Mouse (Mus musculus): ENCODE measurements at regions not wholly inside any gene's neighbourhood (a gene's known extent, or its start where the extent isn't known, plus 50 kb on each side); places are given as distances from the start of the nearest gene placed in this dataset.

DNA sequence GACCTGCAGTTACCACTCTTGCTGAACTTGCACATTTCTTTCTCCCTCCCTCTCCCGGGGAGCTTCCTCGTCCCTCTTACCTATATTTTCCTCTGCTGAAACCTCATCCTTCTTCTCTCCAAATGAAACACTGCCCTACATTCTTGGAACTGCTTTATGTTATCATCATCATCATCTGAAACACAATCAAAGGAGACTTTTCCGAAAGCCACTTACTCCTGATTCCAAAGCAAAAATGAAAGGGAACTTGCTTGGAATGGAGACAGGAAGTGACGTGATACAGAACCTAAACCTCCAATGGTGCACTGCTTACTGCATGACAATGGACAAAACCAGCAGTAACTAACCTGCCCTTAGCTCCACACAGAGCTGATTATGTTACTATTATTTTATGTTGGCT, 287.2 kb upstream of the Btbd3 start:
- DNase-seq = no peak

GRCm38 (mm10) chr2:137966460-137967076, 289.8 kb upstream of the Btbd3 start:
- DNase-seq = no peak

- DNase-seq = no peak
Measured at GRCm38 (mm10) chr2:137954830-137955229, 301.5 kb upstream of the Btbd3 start.

- DNase-seq = no peak
Measured at GRCm38 (mm10) chr2:137953144-137953543, 303.2 kb upstream of the Btbd3 start.

- DNase-seq = no peak
Measured at GRCm38 (mm10) chr2:137951942-137952341, 304.4 kb upstream of the Btbd3 start.

DNA sequence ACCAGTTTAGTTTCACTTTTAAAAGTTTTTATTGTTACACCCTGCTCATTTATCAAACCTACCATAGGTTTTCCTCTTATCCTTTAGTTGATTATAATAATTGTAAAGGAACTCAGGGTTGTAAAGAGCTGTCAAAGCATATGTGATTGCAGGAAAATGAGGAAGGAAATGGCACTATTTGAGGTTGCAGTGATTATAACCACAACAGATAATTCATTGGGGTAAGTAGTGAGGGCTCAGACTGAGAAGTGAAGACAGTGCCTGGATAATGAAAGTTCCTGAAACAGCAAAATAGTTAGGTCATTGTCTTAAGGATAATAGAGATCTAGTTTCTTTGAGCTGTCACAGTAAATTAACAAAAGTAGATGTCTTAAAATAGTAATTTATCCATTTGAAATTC, 305.4 kb upstream of the Btbd3 start:
- no peak for DNase-seq

DNA sequence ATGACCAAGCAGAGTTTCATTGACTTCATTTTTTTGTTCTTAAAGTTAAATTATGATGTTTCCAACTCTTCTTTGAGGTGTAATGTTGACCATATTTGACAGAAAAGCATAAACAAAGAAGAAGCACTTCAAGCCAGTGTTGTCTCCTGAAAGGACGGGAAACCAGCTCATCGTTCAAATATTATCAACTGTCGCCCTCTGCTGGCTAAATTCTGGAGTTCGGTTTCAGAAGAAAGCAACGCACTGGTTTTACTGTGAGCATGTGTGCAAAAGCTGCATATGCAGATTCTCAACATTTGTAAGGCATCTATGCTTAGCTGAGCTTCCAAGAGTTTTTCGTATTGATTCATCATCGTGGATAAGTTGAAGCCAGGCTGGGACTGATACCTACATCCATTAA, 313.6 kb upstream of the Btbd3 start:
- DNase-seq = peak; percentile 83

DNA sequence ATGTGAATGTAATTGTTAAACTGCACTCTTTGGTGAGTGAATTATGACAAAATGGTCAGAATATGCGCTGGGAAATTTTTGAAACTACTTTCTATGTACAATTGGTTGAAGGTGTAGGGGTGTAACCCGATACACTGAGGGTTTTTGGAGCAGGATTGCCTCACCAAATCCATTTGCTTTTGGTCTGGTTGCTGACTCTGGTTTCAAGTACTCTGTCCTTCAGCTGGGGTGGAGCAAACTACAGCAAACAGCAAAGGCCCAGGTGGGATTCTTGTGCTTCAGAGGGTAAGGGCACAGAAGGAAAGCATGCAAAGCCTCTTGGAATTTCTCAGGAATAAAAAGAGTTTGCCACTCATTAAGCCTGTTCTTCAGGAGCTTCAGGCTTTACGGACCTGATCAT, 316.8 kb upstream of the Btbd3 start:
- no peak for DNase-seq

DNA sequence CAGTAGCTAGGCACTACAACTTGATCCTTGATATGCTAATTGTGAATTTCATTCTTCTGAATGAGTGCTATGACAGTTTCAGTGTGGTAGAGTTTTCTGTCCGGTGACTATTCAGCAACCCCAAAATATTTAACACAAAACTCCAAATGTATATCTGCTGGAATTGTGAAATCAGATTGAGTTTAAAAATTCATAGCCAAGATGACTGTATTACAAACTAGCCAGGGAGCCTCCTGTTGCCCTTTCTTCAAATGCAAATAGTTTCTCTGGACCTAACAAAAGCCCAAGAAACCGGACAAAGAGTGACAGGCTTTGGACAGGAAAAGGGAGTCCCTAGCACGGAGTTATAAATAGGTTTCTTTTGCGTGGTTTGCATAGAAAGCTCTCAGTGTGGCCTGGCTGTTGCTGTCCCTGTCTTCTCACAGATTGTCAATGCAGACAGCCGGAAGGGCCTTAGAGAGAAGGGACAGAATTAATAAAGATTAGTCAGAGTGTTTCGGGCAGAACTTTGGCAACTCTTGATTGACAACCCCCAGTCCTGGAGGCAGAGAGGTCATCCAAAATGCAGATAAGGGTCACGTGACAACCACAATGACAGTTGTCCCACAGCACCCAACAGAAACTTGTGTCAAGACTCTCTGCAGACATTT, 317.4 kb upstream of the Btbd3 start:
- DNase-seq = no peak

DNA sequence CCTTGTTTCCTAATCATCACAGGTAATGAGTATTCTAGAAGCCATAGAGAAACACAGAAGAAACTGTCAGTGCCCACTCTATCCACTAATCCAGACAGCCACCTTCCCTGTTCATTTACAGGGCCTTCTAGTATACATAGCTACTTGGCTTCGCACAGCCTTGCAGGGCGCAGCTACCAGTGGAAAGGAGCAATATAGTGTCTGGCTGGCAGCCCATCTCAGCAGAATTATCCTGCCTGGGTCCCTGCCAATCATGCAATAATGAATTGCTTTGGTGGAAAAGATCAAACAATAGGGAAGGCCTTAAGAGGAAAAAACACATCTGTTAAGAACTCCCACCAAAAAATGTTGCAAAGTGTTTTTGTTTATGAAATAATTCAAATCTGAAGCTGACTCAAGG, 319.8 kb upstream of the Btbd3 start:
- peak; percentile 25 for DNase-seq

- DNase-seq = no peak
Measured at GRCm38 (mm10) chr2:137932931-137933330, 323.4 kb upstream of the Btbd3 start.

- peak; percentile 13 for DNase-seq
Measured at GRCm38 (mm10) chr2:137932488-137932887, 323.9 kb upstream of the Btbd3 start.

DNA sequence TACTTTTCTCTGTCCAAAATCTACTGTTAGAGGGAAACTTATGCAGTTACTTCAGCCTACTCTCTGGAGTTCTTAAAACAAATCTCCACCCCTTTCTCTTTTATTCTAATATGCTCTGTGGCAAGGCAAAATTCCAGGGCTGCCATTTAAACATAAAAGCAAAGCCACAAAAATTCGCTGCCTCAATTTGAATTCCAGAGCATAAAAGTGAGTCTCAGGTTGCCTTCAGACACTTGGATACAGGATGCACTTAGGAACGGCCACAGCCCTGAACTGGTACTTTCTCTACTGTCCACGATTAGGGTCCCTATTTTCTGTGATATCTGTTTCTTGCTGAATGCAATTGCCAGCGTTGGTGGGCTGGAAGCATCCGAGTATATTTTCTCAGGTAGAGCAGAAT, 330.9 kb upstream of the Btbd3 start:
- DNase-seq = no peak

- no peak for DNase-seq
Measured at GRCm38 (mm10) chr2:137924576-137924975, 331.8 kb upstream of the Btbd3 start.

DNA sequence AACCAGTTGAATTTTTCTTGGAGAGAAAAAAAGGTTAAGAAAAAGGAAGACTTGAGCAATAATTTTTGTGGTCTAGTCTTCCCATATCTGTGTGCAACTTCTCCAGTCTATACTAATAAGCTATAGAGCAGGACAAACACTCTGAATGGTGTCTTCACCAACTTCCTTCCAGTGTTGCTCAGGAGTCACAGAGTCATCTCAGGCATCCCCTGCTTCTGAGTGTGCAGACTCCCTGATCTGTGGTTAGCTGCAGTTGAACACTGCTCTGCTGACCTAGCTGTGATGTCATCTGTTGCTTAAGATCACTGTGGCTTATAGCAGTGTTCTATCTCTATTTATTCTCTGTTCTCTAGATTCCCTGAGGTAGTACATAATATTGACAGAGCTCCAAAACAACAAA, 357.9 kb upstream of the Btbd3 start:
- DNase-seq = no peak

DNA sequence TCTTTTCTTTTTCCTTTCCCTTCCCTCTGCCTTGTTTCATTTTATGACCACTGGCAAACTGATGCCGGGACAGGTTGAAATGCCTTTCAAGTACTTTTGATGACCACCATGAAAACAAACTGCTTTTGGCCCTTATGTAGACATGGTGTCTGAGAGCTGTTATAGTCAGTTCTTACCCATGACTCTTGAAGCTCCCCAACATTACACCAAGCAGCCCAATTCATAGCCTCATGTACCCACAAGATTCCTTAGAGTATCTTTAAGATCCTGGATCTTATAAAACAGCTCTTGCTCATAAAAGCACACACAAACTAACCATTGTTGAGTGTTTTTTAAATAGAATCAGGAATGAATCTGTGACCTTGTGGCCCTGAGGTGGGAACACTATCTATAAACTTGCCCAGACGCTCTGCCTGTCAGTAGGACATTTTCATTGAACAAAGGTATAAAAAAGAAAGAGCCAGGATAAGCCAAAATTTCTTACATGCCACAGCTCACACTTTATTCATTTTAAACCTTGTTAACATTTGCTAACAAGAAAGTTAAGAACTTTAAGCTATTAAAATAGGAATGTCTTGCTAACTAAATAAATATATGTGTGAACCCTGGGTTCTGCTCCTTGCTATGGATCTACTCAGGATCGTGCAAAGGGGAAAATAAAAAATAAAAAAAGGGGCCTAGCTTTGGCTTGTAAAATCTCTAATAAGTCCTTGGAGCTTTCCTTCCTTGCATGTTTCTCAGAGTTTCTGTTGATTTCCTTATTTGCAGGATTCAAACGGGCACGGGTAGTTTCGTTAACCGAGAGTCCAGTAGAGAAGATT, 375.9 kb upstream of the Btbd3 start:
- no peak for DNase-seq

- no peak for DNase-seq
Measured at GRCm38 (mm10) chr2:137869676-137870075, 386.7 kb upstream of the Btbd3 start.

DNA sequence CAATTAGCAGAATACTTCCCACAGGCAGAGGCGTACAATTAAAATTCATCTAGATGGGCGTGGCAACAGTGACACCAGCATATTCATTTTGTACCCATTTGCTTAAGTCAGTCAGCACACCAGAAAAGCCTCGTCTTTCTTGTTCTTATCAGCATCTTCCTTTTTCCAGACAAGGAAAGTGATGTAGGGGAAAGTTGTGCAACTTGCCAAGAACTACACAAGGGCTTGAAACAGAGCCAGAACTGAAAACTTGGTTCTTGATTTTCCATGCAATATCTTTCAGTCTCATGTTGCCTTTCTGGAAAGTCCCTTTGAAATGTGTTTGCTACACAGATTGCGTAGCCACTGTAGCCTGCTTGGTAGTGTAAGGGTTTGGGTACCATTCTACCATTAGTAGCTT, 401.9 kb upstream of the Btbd3 start:
- DNase-seq = no peak

DNA sequence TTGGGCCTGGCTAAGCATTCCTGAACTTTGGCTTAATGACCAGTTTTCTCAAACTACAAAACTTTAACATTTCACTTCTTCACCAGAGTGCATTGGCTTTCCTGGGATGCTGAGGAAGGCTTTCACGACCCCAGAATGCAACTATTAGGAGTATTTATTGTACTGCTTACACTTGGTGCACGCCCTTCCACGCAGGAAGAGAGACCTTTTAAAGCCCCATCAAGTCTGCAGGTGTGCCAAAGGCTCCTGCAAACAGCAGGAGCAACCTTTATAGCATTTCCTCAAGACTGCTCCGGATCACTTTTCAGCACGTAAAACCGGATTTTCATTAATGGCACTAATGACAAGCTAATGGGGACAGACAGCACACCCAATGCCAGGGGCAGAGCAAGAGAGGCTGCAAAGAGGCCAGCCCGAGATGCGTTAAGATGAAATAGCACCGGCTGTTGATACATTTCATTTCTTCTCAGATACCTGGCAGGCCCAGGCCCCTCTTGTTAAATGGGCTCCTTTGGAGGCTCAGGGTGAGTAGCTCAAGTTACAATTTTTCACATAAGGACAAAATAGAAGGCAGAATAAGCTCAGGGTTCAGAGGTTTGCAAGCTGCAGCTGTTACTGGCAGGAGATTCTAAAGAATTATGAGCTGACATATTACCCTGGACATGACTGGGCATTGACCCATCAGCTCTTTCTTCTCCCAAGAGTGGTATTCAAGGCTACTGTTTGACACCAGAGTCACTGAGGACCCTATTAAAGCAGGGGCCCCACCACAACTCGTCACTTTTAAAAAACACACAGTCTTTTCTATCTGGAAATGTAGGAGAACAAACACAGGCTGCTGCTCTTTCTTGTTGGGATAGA, 402.7 kb upstream of the Btbd3 start:
- no peak for DNase-seq

DNA sequence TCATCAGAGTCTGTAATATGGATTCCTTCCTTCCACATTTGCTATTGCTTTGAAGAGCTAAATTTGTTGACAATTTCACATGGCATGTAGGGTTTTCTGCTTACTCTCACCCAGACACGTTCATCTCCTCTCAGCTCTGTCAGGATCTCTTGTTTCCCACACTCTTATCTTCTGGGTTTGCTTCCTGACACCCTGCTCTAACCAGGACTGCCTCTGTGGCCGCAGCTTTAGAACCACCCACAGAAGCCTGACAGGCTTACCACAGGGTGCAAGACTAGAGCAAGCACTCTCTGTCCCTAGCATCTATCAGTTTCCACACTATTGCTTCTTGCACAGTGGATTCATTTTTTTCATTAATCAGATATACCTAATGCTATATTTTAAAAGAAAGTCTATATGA, 408.5 kb upstream of the Btbd3 start:
- DNase-seq = no peak

GRCm38 (mm10) chr2:137827814-137828374, 428.5 kb upstream of the Btbd3 start:
- DNase-seq = no peak

DNA sequence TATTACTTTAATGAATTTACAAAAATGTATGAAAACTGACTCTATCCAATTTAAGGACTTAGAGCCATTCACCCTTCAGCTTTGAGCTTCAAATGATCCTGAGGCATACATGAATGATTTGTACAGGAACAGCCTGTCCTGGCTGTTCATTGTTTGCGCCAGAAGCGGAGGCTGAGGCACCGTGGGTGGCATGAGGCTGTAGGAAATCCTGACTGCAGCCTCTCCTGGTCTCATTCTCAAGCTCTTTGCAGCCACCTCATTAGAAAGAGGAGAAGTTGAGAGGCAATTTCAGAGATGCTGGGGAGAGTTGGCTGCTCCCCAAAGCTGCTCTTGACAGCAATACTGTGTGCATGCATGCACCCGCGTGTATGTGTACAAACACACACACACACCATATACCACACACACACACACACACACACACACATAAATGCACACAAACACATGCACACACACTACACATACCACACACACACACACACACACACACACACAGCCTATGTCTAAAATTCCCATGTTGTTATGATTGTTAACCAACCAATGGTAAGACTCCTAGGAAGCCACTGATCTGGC, 434.9 kb upstream of the Btbd3 start:
- DNase-seq = no peak

DNA sequence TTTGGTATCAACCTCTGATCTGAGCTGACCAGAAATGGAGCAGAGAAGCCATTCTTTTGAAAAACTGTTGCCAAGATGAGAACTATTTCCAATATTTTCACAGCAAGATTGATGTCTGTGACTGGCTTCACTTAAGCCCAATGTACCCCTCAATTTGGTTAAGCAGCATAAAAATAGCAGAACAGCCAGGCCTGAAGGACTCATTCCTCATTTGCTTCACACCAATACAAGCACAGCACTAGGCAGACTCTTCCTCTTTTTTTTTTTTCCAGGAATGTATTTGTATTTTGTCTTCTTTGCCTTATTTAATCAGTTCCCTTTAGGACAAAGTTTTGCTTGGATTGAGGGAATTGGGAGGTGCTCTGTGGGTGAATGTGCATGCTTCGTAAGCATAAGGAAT, 441.4 kb upstream of the Btbd3 start:
- DNase-seq = no peak

Measured in lung, postnatal 14 days (tissue).